Mouse (Mus musculus): ENCODE measurements around the gene Pet117.

The Pet117 gene

GRCm38 (mm10) chr2:144382624-144383138 lies 13.9 kb downstream of the Pet117 start:
- DNase-seq, result no peak

- DNase-seq, result no peak
Observed at GRCm38 (mm10) chr2:144386296-144386695, 17.5 kb downstream of the Pet117 start.

- DNase-seq, result no peak
Observed at GRCm38 (mm10) chr2:144388416-144388815, 19.6 kb downstream of the Pet117 start.

- no peak for DNase-seq
Observed at GRCm38 (mm10) chr2:144399531-144399930, 30.7 kb downstream of the Pet117 start.

GRCm38 (mm10) chr2:144400659-144401058 lies 31.9 kb downstream of the Pet117 start:
- DNase-seq, result no peak

GRCm38 (mm10) chr2:144409037-144409436 lies 40.2 kb downstream of the Pet117 start:
- no peak for DNase-seq

- DNase-seq, result no peak
Observed at GRCm38 (mm10) chr2:144410603-144411002, 41.8 kb downstream of the Pet117 start.

- DNase-seq, result no peak
Observed at GRCm38 (mm10) chr2:144414646-144415045, 45.9 kb downstream of the Pet117 start.

- DNase-seq, result no peak
Observed at GRCm38 (mm10) chr2:144416859-144417258, 48.1 kb downstream of the Pet117 start.

- DNase-seq, result peak; percentile 45
Observed at GRCm38 (mm10) chr2:144418062-144418461, 49.3 kb downstream of the Pet117 start.

GRCm38 (mm10) chr2:144422094-144422675 lies 53.4 kb downstream of the Pet117 start:
- peak; percentile 27 for DNase-seq
